Mouse (Mus musculus) testis, adult 2 months (tissue): ENCODE measurements around the gene Tomm40.

Experiments used
- CTCF ChIP-seq: fragments of 200-500 bp; IDR thresholded peaks from 2 replicates; pipeline ENCODE4 v1.5.1; 2012; ENCODE audit warnings: low read depth, mild to moderate bottlenecking, inconsistent platforms, low read length, moderate library complexity; ENCODE audit not compliant: control insufficient read depth, insufficient read depth, insufficient replicate concordance
- POLR2A ChIP-seq: fragments of 200-500 bp; IDR thresholded peaks from 2 replicates; pipeline ENCODE4 v1.6.1; 2012; ENCODE audit warnings: low read depth, mild to moderate bottlenecking, inconsistent platforms, low read length, moderate library complexity; ENCODE audit not compliant: control insufficient read depth

GRCm38 (mm10) chr7:19695213-19695594, 20.0 kb downstream of the Tomm40 start:
- TF ChIP-seq POLR2A = no peak
- no peak for TF ChIP-seq CTCF
